9 mouse cellular contexts compared by ENCODE assay signal in genomic region chr11:86532834-86533233, GRCm38 (mm10). TPM values are rescaled to one million over a fixed set of nuclear protein-coding genes. Genes with fewer than 3 reads are reported as not detected.
DNase-seq lines count a peak whose midpoint lies in the region; ATAC-seq and TF ChIP-seq lines count a peak whose summit lies in the region.
"Had no signal": no experiment of that assay in that cellular context is flagged by ENCODE, and none has a peak within 500 bp of the region (broad histone marks: within the 10 kb centered on the region; RNA-seq: fewer than 3 reads in every experiment).

No protein-coding gene starts in this region.

- no peak for TF ChIP-seq EP300 in CH12.LX (IDR thresholded peaks at IDR 0.05; ENCODE audit: low read length)
- TF ChIP-seq EP300 in liver, postnatal 0 days (IDR thresholded peaks at IDR 0.05; ENCODE audit: low read depth): no peak

- peaks cover 7% of the 10 kb centered on the region for H3K36me3 ChIP-seq in kidney, adult 2 months (ENCODE audit: control insufficient read depth, insufficient read depth, low read length)
- peaks cover 30% of the 10 kb centered on the region; the same call in 1 of the 2 replicates for H3K36me3 ChIP-seq in kidney, embryonic 16.5 days (ENCODE audit: insufficient read depth, low read length)
- H3K36me3 ChIP-seq in CH12.LX (replicated peaks in 1 of 2; ENCODE audit: control insufficient read depth in 1 of 2, insufficient read depth in 1 of 2, low read length in 1 of 2): peaks cover 42 to 79% of the 10 kb centered on the region in 2 experiments
- peaks cover 30% of the 10 kb centered on the region for H3K36me3 ChIP-seq in liver, postnatal 0 days (replicated peaks; ENCODE audit: insufficient read depth, low read length)

- ATAC-seq in kidney, embryonic 16.5 days (ENCODE audit: low FRiP score, low TSS enrichment): no peak
- no peak for ATAC-seq in liver, postnatal 0 days

- H3K27me3 ChIP-seq in kidney, adult 2 months (replicated peaks; ENCODE audit: control insufficient read depth, insufficient read depth, low read length): no peaks in the 10 kb centered on the region
- H3K27me3 ChIP-seq in kidney, embryonic 16.5 days (ENCODE audit: insufficient read depth, low read length): no peaks in the 10 kb centered on the region
- H3K27me3 ChIP-seq in CH12.LX (replicated peaks): no peaks in the 10 kb centered on the region
- H3K27me3 ChIP-seq in liver, postnatal 0 days (ENCODE audit: insufficient read depth, low read length): no peaks in the 10 kb centered on the region
- H3K27me3 ChIP-seq: embryonic facial prominence, embryonic 15.5 days had no signal

- peak; percentile 27 for DNase-seq in kidney, adult 2 months
- DNase-seq in CH12.LX (ENCODE audit: extremely low read depth): peak; percentile 52
- peak; percentile 18 for DNase-seq in WW6 (ENCODE audit: low read depth, low spot score)
- DNase-seq in liver, postnatal 0 days: peak; percentile 23
- DNase-seq in neural tube, embryonic 10.5 days (ENCODE audit: extremely low spot score, low spot score): no peak
- no peak for DNase-seq in gastrocnemius, adult 8-10 months (ENCODE audit: low spot score in 2 of 2)
- no peak for DNase-seq in cerebellum, adult 8-10 months

- in situ Hi-C loops in CH12.LX (cut with MboI; ENCODE audit: low pct_ligation_motif_present, low pct_unique_long_range_greater_than_20kb, low sequenced_read_pairs): no loop called here

- 75% methylated on average over 1 of the region's 1 CpGs for WGBS in kidney, adult 2 months
- WGBS in kidney, embryonic 16.5 days: 78% methylated on average over 1 of the region's 1 CpGs
- WGBS in liver, postnatal 0 days (ENCODE audit: insufficient replicate concordance): 70% methylated on average over 1 of the region's 1 CpGs

- no peak overlapping the region for H3K4me2 ChIP-seq in kidney, embryonic 16.5 days (replicated peaks; ENCODE audit: low read depth, low read length)
- H3K4me2 ChIP-seq in CH12.LX (ENCODE audit: insufficient read depth, low read depth, poor library complexity, severe bottlenecking): no peak overlapping the region
- no peak overlapping the region for H3K4me2 ChIP-seq in liver, postnatal 0 days (ENCODE audit: low read depth, low read length)
- H3K4me2 ChIP-seq: embryonic facial prominence, embryonic 15.5 days had no signal

- peak; percentile 43 for TF ChIP-seq RAD21 in CH12.LX (IDR thresholded peaks at IDR 0.05; ENCODE audit: low read depth, low read length)

- no peak overlapping the region for H3K9ac ChIP-seq in kidney, embryonic 16.5 days (replicated peaks; ENCODE audit: low read length)
- H3K9ac ChIP-seq in CH12.LX (ENCODE audit: insufficient read depth, low read depth): no peak overlapping the region
- no peak overlapping the region for H3K9ac ChIP-seq in liver, postnatal 0 days (replicated peaks)
- H3K9ac ChIP-seq: embryonic facial prominence, embryonic 15.5 days had no signal

- H3K4me1 ChIP-seq in kidney, adult 2 months (ENCODE audit: control insufficient read depth, insufficient read depth, low read length): no peaks in the 10 kb centered on the region
- H3K4me1 ChIP-seq in kidney, embryonic 16.5 days (ENCODE audit: insufficient read depth, low read length): no peaks in the 10 kb centered on the region
- peaks cover 2 to 32% of the 10 kb centered on the region in 2 experiments; a peak in 2 of 4 replicates for H3K4me1 ChIP-seq in CH12.LX (ENCODE audit: control insufficient read depth in 1 of 2, insufficient read depth in 2 of 2)
- H3K4me1 ChIP-seq in liver, postnatal 0 days (ENCODE audit: insufficient read depth): no peaks in the 10 kb centered on the region; the same call in 1 of the 2 replicates
- H3K4me1 ChIP-seq: embryonic facial prominence, embryonic 15.5 days had no signal

- TF ChIP-seq CTCF in kidney, adult 2 months (conservative IDR thresholded peaks at IDR 0.05; ENCODE audit: insufficient read depth, insufficient read length, low read depth, low read length): peak; percentile 38
- peak; percentile 50 to 78 for TF ChIP-seq CTCF in CH12.LX (conservative IDR thresholded peaks at IDR 0.05 in 1 of 2, IDR thresholded peaks at IDR 0.05 in 1 of 2; ENCODE audit: low read depth in 2 of 2, low read length in 2 of 2)
- peak; percentile 73 for TF ChIP-seq CTCF in liver, postnatal 0 days (IDR thresholded peaks at IDR 0.05; ENCODE audit: low read depth)

- TF ChIP-seq POLR2A in kidney, adult 2 months (IDR thresholded peaks at IDR 0.05; ENCODE audit: low read depth, low read length): no peak
- no peak for TF ChIP-seq POLR2A in CH12.LX (IDR thresholded peaks at IDR 0.05; ENCODE audit: low read depth, low read length)

- H3K9me3 ChIP-seq in kidney, embryonic 16.5 days (ENCODE audit: low read length): no peaks in the 10 kb centered on the region
- H3K9me3 ChIP-seq in CH12.LX (replicated peaks; ENCODE audit: low read length): no peaks in the 10 kb centered on the region
- H3K9me3 ChIP-seq in liver, postnatal 0 days (ENCODE audit: low read length): no peaks in the 10 kb centered on the region
- H3K9me3 ChIP-seq: embryonic facial prominence, embryonic 15.5 days had no signal

- peaks cover 64% of the 10 kb centered on the region for H3K79me2 ChIP-seq in CH12.LX (replicated peaks; ENCODE audit: control insufficient read depth, extremely low read depth, insufficient read depth, poor library complexity, severe bottlenecking)

- no peak overlapping the region for H3K4me3 ChIP-seq in kidney, adult 2 months (ENCODE audit: insufficient read depth, low read depth, low read length)
- no peak overlapping the region for H3K4me3 ChIP-seq in kidney, embryonic 16.5 days (ENCODE audit: low read length)
- no peak overlapping the region for H3K4me3 ChIP-seq in CH12.LX (replicated peaks in 1 of 3; ENCODE audit: low read depth in 2 of 3, low read length in 2 of 3, poor library complexity in 1 of 3)
- H3K4me3 ChIP-seq in liver, postnatal 0 days (ENCODE audit: low read depth, low read length): no peak overlapping the region
- H3K4me3 ChIP-seq: embryonic facial prominence, embryonic 15.5 days had no signal

- dilution Hi-C loops in CH12.LX (cut with MboI; ENCODE audit: extremely low pct_ligation_motif_present, extremely low pct_unique_long_range_greater_than_20kb, low sequenced_read_pairs): no loop called here

- no peak overlapping the region for H3K27ac ChIP-seq in kidney, adult 2 months (ENCODE audit: insufficient read depth, low read depth, low read length)
- H3K27ac ChIP-seq in kidney, embryonic 16.5 days (ENCODE audit: low read length): no peak overlapping the region
- H3K27ac ChIP-seq in CH12.LX (ENCODE audit: insufficient read depth, low read depth): no peak overlapping the region
- H3K27ac ChIP-seq in liver, postnatal 0 days (ENCODE audit: low read depth): no peak overlapping the region
- H3K27ac ChIP-seq: embryonic facial prominence, embryonic 15.5 days had no signal

TF ChIP-seq in CH12.LX, 34 proteins besides CTCF, POLR2A, EP300 and RAD21:
- TF ChIP-seq ZKSCAN1 (IDR thresholded peaks at IDR 0.05; ENCODE audit: borderline replicate concordance, low read depth, low read length) (no peak), ELF1 (IDR thresholded peaks at IDR 0.05; ENCODE audit: low read depth, low read length) (no peak), MAX (IDR thresholded peaks at IDR 0.05; ENCODE audit: low read length) (no peak), SMC3 (IDR thresholded peaks at IDR 0.05; ENCODE audit: low read depth, low read length) (peak; percentile 23; the same call in 1 of the 2 replicates), UBTF (IDR thresholded peaks at IDR 0.05; ENCODE audit: low read depth, low read length) (no peak), MAZ (IDR thresholded peaks at IDR 0.05; ENCODE audit: low read depth, low read length) (no peak), ZNF384 (IDR thresholded peaks at IDR 0.05; ENCODE audit: low read depth, low read length) (no peak), JUN (IDR thresholded peaks at IDR 0.05; ENCODE audit: insufficient read depth, low read depth, low read length) (no peak)
TF ChIP-seq in CH12.LX: peak in this region for 1.

RNA-seq across cellular contexts. Expression of gene Rps6kb1, which starts 11.8 kb away (rescaled TPM):
- 6.0 and 7.3 TPM in 2 replicates for polyA plus RNA-seq in kidney, adult 2 months (2012; rRNA removed)
- polyA plus RNA-seq in kidney, embryonic 16.5 days (2015; fragmentation: Nextera tagmentation; extraction: Ambion mirVana): 51.6 and 62.1 TPM in 2 replicates
- total RNA-seq in CH12.LX (2012; rRNA removed) (45.2 and 56.7 TPM in 2 replicates), CH12.LX (2014; rRNA removed) (76.9 and 79.9 TPM in 2 replicates)
- polyA plus RNA-seq in CH12.LX (2012; ENCODE audit: insufficient read length, low read depth): 110 and 152 TPM in 2 replicates
- polyA plus RNA-seq in liver, postnatal 0 days (2015; fragmentation: Nextera tagmentation; extraction: Ambion mirVana): 20.6 and 23.6 TPM in 2 replicates
- 10 to 100 TPM; 17.3 to 27.4 (median 20.1) TPM for total RNA-seq in gastrocnemius, adult 8-10 months (2022)

RNA-seq across cellular contexts. Expression of gene Tubd1, which starts 12.0 kb away (rescaled TPM):
- polyA plus RNA-seq in kidney, adult 2 months (2012; rRNA removed): 2.6 and 2.8 TPM in 2 replicates
- polyA plus RNA-seq in kidney, embryonic 16.5 days (2015; fragmentation: Nextera tagmentation; extraction: Ambion mirVana): 11.4 and 13.6 TPM in 2 replicates
- total RNA-seq in CH12.LX (2012; rRNA removed) (11.9 and 14.3 TPM in 2 replicates), CH12.LX (2014; rRNA removed) (9.7 and 9.8 TPM in 2 replicates)
- polyA plus RNA-seq in CH12.LX (2012; ENCODE audit: insufficient read length, low read depth): 12.6 and 13.4 TPM in 2 replicates
- 4.3 and 4.4 TPM in 2 replicates for polyA plus RNA-seq in liver, postnatal 0 days (2015; fragmentation: Nextera tagmentation; extraction: Ambion mirVana)
- 1 to 10 TPM; 6.3 to 7.1 (median 6.7) TPM for total RNA-seq in gastrocnemius, adult 8-10 months (2022)

RNA-seq across cellular contexts. Expression of gene Rnft1, which starts 48.4 kb away (rescaled TPM):
- polyA plus RNA-seq in kidney, adult 2 months (2012; rRNA removed): 8.0 and 9.4 TPM in 2 replicates
- 48.5 and 49.1 TPM in 2 replicates for polyA plus RNA-seq in kidney, embryonic 16.5 days (2015; fragmentation: Nextera tagmentation; extraction: Ambion mirVana)
- total RNA-seq in CH12.LX (2012; rRNA removed) (34.9 and 41.3 TPM in 2 replicates), CH12.LX (2014; rRNA removed) (49.2 and 53.0 TPM in 2 replicates)
- 43.2 and 49.7 TPM in 2 replicates for polyA plus RNA-seq in CH12.LX (2012; ENCODE audit: insufficient read length, low read depth)
- polyA plus RNA-seq in liver, postnatal 0 days (2015; fragmentation: Nextera tagmentation; extraction: Ambion mirVana): 19.8 and 20.1 TPM in 2 replicates
- 10 to 100 TPM; 42.7 to 48.1 (median 45.0) TPM for total RNA-seq in gastrocnemius, adult 8-10 months (2022)

Comparison
In these comparisons a context has a peak if more than half of its experiments do, and no peak if none do; other contexts are left out.
1. DNase-seq: peak in kidney, adult 2 months (single experiment), CH12.LX (single experiment), WW6 (single experiment) and liver, postnatal 0 days (single experiment); none in neural tube, embryonic 10.5 days (single experiment), gastrocnemius, adult 8-10 months (0 of 2) and cerebellum, adult 8-10 months (single experiment).
2. Peak in every context shown above with its lines, with median percentiles within 50 percentile points of each other: CTCF ChIP-seq.